ENCODE assay signal across 23 mouse cellular contexts in the genomic region with DNA sequence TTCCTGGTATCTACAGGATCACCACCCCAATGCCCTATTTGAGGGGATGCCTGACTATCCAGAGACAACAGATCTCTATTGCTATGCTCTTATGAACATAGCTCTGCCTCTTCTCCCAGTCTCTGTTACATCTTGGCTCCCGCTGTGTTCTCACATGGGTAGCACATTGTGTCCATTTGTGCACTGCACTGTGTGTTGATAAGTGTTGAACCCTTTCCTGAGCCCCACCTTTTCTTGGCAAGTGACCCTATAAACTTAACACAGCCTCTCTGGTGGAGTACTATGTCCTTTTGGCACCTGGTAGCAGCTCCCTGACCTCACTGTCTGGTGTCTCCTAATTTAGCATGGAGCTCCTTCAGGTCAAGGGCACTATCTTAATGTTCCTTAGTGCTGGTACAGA.
DNase-seq lines count a peak whose midpoint lies in the region; ATAC-seq lines count a peak whose summit lies in the region.
"Had no signal": no experiment of that assay in that cellular context is flagged by ENCODE, and none has a peak within 500 bp of the region (broad histone marks: within the 10 kb centered on the region; RNA-seq: fewer than 3 reads in every experiment).

No protein-coding gene starts in this region.

- H3K9ac ChIP-seq in forebrain, embryonic 16.5 days (replicated peaks; ENCODE audit: low read depth, low read length), result no peak overlapping the region
- H3K9ac ChIP-seq: embryonic facial prominence, embryonic 13.5 days; hindbrain, embryonic 15.5 days; intestine, embryonic 15.5 days; lung, embryonic 14.5 days; neural tube, embryonic 15.5 days; stomach, embryonic 15.5 days had no signal

- no peak overlapping the region for H3K27ac ChIP-seq in forebrain, embryonic 16.5 days (ENCODE audit: low read length)
- H3K27ac ChIP-seq: embryonic facial prominence, embryonic 13.5 days; hindbrain, embryonic 15.5 days; intestine, embryonic 15.5 days; left cerebral cortex, adult 2 months; neural tube, embryonic 15.5 days; stomach, embryonic 15.5 days had no signal

- H3K4me2 ChIP-seq in forebrain, embryonic 16.5 days (ENCODE audit: low read length), result no peak overlapping the region
- H3K4me2 ChIP-seq: embryonic facial prominence, embryonic 13.5 days; hindbrain, embryonic 15.5 days; intestine, embryonic 15.5 days; lung, embryonic 14.5 days; neural tube, embryonic 15.5 days; stomach, embryonic 15.5 days had no signal

- peak; percentile 66 to 83 for DNase-seq in lung, adult 18-20 months
- no peak for DNase-seq in lung, postnatal 4 days
- peak; percentile 85 for DNase-seq in heart, adult 8-10 months (ENCODE audit: low spot score)
- peak; percentile 29 to 75 for DNase-seq in heart, postnatal 10 days
- DNase-seq in skeletal muscle tissue, adult 2 months (ENCODE audit: low read depth, low spot score), result peak; percentile 81
- DNase-seq: adrenal gland, adult 2 months; cerebellum, adult 9-10 months; kidney, adult 9 months; kidney, postnatal 25 days; left cerebral cortex, postnatal 4 days; liver; lung, embryonic 14.5 days had no signal

- H3K36me3 ChIP-seq in forebrain, embryonic 16.5 days (ENCODE audit: control insufficient read depth, insufficient read depth), result no peaks in the 10 kb centered on the region
- H3K36me3 ChIP-seq: embryonic facial prominence, embryonic 13.5 days; hindbrain, embryonic 15.5 days; intestine, embryonic 15.5 days; neural tube, embryonic 15.5 days; stomach, embryonic 15.5 days had no signal

- H3K4me3 ChIP-seq in forebrain, embryonic 16.5 days (replicated peaks; ENCODE audit: low read length), result no peak overlapping the region
- H3K4me3 ChIP-seq: embryonic facial prominence, embryonic 13.5 days; hindbrain, embryonic 15.5 days; intestine, embryonic 15.5 days; left cerebral cortex, adult 2 months; megakaryocyte, embryonic 14.5 days; neural tube, embryonic 15.5 days; stomach, embryonic 15.5 days had no signal

- H3K4me1 ChIP-seq in forebrain, embryonic 16.5 days (replicated peaks; ENCODE audit: control insufficient read depth, insufficient read depth, low read length), result no peaks in the 10 kb centered on the region; the same call in 1 of the 2 replicates
- H3K4me1 ChIP-seq: embryonic facial prominence, embryonic 13.5 days; hindbrain, embryonic 15.5 days; intestine, embryonic 15.5 days; stomach, embryonic 15.5 days had no signal

- intact Hi-C loops in heart, postnatal 10 days (cut with DNase I), result no loop called here

- H3K27me3 ChIP-seq in forebrain, embryonic 16.5 days (replicated peaks; ENCODE audit: control insufficient read depth, insufficient read depth, low read length), result no peaks in the 10 kb centered on the region
- H3K27me3 ChIP-seq: embryonic facial prominence, embryonic 13.5 days; hindbrain, embryonic 15.5 days; intestine, embryonic 15.5 days; megakaryocyte, embryonic 14.5 days; neural tube, embryonic 15.5 days; stomach, embryonic 15.5 days had no signal

- no peak for ATAC-seq in forebrain, embryonic 16.5 days
- no peak for ATAC-seq in frontal cortex, adult (ENCODE audit: low TSS enrichment)
- ATAC-seq: forebrain, embryonic 14.5 days; intestine, embryonic 15.5 days; midbrain, embryonic 16.5 days had no signal

- 100% methylated on average over 1 of the region's 1 CpGs for WGBS in forebrain, embryonic 16.5 days

- H3K9me3 ChIP-seq in forebrain, embryonic 16.5 days (ENCODE audit: control insufficient read depth, low read length), result no peaks in the 10 kb centered on the region
- H3K9me3 ChIP-seq: embryonic facial prominence, embryonic 13.5 days; hindbrain, embryonic 15.5 days; intestine, embryonic 15.5 days; megakaryocyte, embryonic 14.5 days; neural tube, embryonic 15.5 days; stomach, embryonic 15.5 days had no signal

Comparison
In these comparisons a context has a peak if more than half of its experiments do, and no peak if none do; other contexts are left out.
1. DNase-seq: peak in lung, adult 18-20 months (2 of 2), heart, adult 8-10 months (single experiment), heart, postnatal 10 days (2 of 2) and skeletal muscle tissue, adult 2 months (single experiment); none in lung, postnatal 4 days (0 of 2).